Mouse (Mus musculus): ENCODE measurements around the gene Exosc5.

GRCm38 (mm10) chr7:25674719-25675300 is 15.8 kb downstream of the Exosc5 start, which contains the start of gene Tmem91:
- no peak for TF ChIP-seq POLR2A (IDR thresholded peaks at IDR 0.05; ENCODE audit: low read depth, low read length)
- TF ChIP-seq POLR2AphosphoS2 (IDR thresholded peaks at IDR 0.05; ENCODE audit: low read depth, low read length), result peak; percentile 16; the same call in 1 of the 2 replicates
- TF ChIP-seq SIN3A (IDR thresholded peaks at IDR 0.05; ENCODE audit: low read length), result no peak
- TF ChIP-seq EP300 (IDR thresholded peaks at IDR 0.05; ENCODE audit: low read length), result no peak
- TF ChIP-seq IRF4 (IDR thresholded peaks at IDR 0.05; ENCODE audit: low read depth, low read length), result no peak
- no peak for TF ChIP-seq CTCF (conservative IDR thresholded peaks at IDR 0.05 in 1 of 2, IDR thresholded peaks at IDR 0.05 in 1 of 2; ENCODE audit: low read depth in 2 of 2, low read length in 2 of 2)
- no peak for TF ChIP-seq RAD21 (IDR thresholded peaks at IDR 0.05; ENCODE audit: low read depth, low read length)
- TF ChIP-seq MAZ (IDR thresholded peaks at IDR 0.05; ENCODE audit: low read depth, low read length), result no peak
- no peak for TF ChIP-seq UBTF (IDR thresholded peaks at IDR 0.05; ENCODE audit: low read depth, low read length)
